Mouse (Mus musculus): Measurements from ENCODE around the gene Ccdc38. TPM values are rescaled to one million over a fixed set of nuclear protein-coding genes. Genes with fewer than 3 reads are reported as not detected.
"Not testable (repeated sequence)": the region's sequence is repeated elsewhere in the genome, so short reads cannot be mapped to it uniquely, and the experiment has no call there.

Gene Ccdc38
- polyA plus RNA-seq, 1 experiment from 2014 or later: 0.17 TPM

- Histone ChIP-seq H3K36me3 (ENCODE audit: control insufficient read depth, insufficient read depth, low read length) (no peaks in the 10 kb centered on the region), H3K9me3 (ENCODE audit: control insufficient read depth, low read length) (no peaks in the 10 kb centered on the region), H3K4me1 (ENCODE audit: control insufficient read depth, insufficient read depth, low read length) (peaks cover 3% of the 10 kb centered on the region; the same call in 1 of the 2 replicates), H3K9ac (ENCODE audit: low read depth, low read length) (no peak overlapping the region), H3K4me2 (ENCODE audit: low read depth, low read length) (no peak overlapping the region), H3K27ac (ENCODE audit: low read length) (no peak overlapping the region), H3K4me3 (ENCODE audit: low read length) (no peak overlapping the region), H3K27me3 (replicated peaks; ENCODE audit: control insufficient read depth, insufficient read depth, low read length) (no peaks in the 10 kb centered on the region)
- WGBS: 54% methylated on average over 6 of the region's 6 CpGs
- ATAC-seq: no peak
Measured at GRCm38 (mm10) chr10:93543176-93543575, 2.7 kb downstream of the Ccdc38 start.

- Histone ChIP-seq H3K4me1 (ENCODE audit: control insufficient read depth, insufficient read depth, low read length) (peaks cover 3% of the 10 kb centered on the region; the same call in 1 of the 2 replicates), H3K9ac (ENCODE audit: low read depth, low read length) (no peak overlapping the region), H3K9me3 (ENCODE audit: control insufficient read depth, low read length) (no peaks in the 10 kb centered on the region), H3K4me2 (ENCODE audit: low read depth, low read length) (no peak overlapping the region), H3K4me3 (ENCODE audit: low read length) (no peak overlapping the region), H3K27ac (ENCODE audit: low read length) (no peak overlapping the region), H3K27me3 (replicated peaks; ENCODE audit: control insufficient read depth, insufficient read depth, low read length) (no peaks in the 10 kb centered on the region), H3K36me3 (ENCODE audit: control insufficient read depth, insufficient read depth, low read length) (no peaks in the 10 kb centered on the region)
- WGBS: 66% methylated on average over 5 of the region's 5 CpGs
- no peak for ATAC-seq
Measured at GRCm38 (mm10) chr10:93544172-93544571, 3.7 kb downstream of the Ccdc38 start.

GRCm38 (mm10) chr10:93547741-93548270 is 7.4 kb downstream of the Ccdc38 start:
- no peak for ATAC-seq
- Histone ChIP-seq H3K27me3 (replicated peaks; ENCODE audit: control insufficient read depth, insufficient read depth, low read length) (no peaks in the 10 kb centered on the region), H3K36me3 (ENCODE audit: control insufficient read depth, insufficient read depth, low read length) (no peaks in the 10 kb centered on the region), H3K4me2 (ENCODE audit: low read depth, low read length) (no peak overlapping the region), H3K27ac (ENCODE audit: low read length) (no peak overlapping the region), H3K4me3 (ENCODE audit: low read length) (no peak overlapping the region), H3K9ac (ENCODE audit: low read depth, low read length) (no peak overlapping the region), H3K4me1 (ENCODE audit: control insufficient read depth, insufficient read depth, low read length) (no peaks in the 10 kb centered on the region), H3K9me3 (ENCODE audit: control insufficient read depth, low read length) (no peaks in the 10 kb centered on the region)
- 88% methylated on average over 4 of the region's 4 CpGs for WGBS

- Histone ChIP-seq H3K4me3 (ENCODE audit: low read length) (no peak overlapping the region), H3K9me3 (ENCODE audit: control insufficient read depth, low read length) (no peaks in the 10 kb centered on the region), H3K27me3 (replicated peaks; ENCODE audit: control insufficient read depth, insufficient read depth, low read length) (no peaks in the 10 kb centered on the region), H3K4me2 (ENCODE audit: low read depth, low read length) (no peak overlapping the region), H3K27ac (ENCODE audit: low read length) (no peak overlapping the region), H3K4me1 (ENCODE audit: control insufficient read depth, insufficient read depth, low read length) (no peaks in the 10 kb centered on the region), H3K36me3 (ENCODE audit: control insufficient read depth, insufficient read depth, low read length) (no peaks in the 10 kb centered on the region), H3K9ac (ENCODE audit: low read depth, low read length) (no peak overlapping the region)
- 13% methylated on average over 7 of the region's 7 CpGs for WGBS
- peak; percentile 73 for ATAC-seq
Measured at GRCm38 (mm10) chr10:93548991-93549390, 8.6 kb downstream of the Ccdc38 start.

DNA sequence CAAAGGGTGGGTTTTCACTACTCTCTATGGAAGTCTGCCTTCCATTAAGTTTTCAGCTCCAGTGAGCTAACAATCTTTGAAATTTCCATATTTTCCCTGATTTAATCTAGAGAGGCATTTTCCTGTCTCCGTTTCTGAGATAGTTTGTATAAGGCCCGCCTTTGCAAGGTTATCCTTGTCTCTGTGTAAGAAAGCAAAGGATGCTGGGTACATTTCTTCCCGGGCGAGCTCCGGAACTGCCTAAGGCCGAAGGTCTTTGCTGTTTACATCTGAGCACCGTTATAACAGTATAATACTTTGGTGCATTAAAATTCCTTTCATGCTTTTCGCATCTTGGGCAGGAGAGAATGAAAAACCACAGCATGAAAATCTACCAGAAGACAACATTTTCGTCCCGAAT is 9.4 kb downstream of the Ccdc38 start:
- H3K4me3 ChIP-seq (ENCODE audit: low read length): no peak overlapping the region
- H3K9ac ChIP-seq (ENCODE audit: low read depth, low read length): no peak overlapping the region
- no peak overlapping the region for H3K27ac ChIP-seq (ENCODE audit: low read length)
- no peak for ATAC-seq
- H3K4me2 ChIP-seq (ENCODE audit: low read depth, low read length): no peak overlapping the region
- H3K9me3 ChIP-seq (ENCODE audit: control insufficient read depth, low read length): no peaks in the 10 kb centered on the region
- H3K36me3 ChIP-seq (ENCODE audit: control insufficient read depth, insufficient read depth, low read length): no peaks in the 10 kb centered on the region
- no peaks in the 10 kb centered on the region for H3K27me3 ChIP-seq (replicated peaks; ENCODE audit: control insufficient read depth, insufficient read depth, low read length)
- WGBS: 55% methylated on average over 10 of the region's 10 CpGs
- H3K4me1 ChIP-seq (ENCODE audit: control insufficient read depth, insufficient read depth, low read length): no peaks in the 10 kb centered on the region

GRCm38 (mm10) chr10:93552596-93552995 is 12.2 kb downstream of the Ccdc38 start:
- H3K4me1 ChIP-seq (ENCODE audit: control insufficient read depth, insufficient read depth, low read length): no peaks in the 10 kb centered on the region
- no peak overlapping the region for H3K4me2 ChIP-seq (ENCODE audit: low read depth, low read length)
- ATAC-seq: no peak
- H3K27me3 ChIP-seq (replicated peaks; ENCODE audit: control insufficient read depth, insufficient read depth, low read length): no peaks in the 10 kb centered on the region
- H3K4me3 ChIP-seq (ENCODE audit: low read length): no peak overlapping the region
- WGBS: 79% methylated on average over 8 of the region's 8 CpGs
- H3K9ac ChIP-seq (ENCODE audit: low read depth, low read length): no peak overlapping the region
- H3K27ac ChIP-seq (ENCODE audit: low read length): no peak overlapping the region
- H3K9me3 ChIP-seq (ENCODE audit: control insufficient read depth, low read length): no peaks in the 10 kb centered on the region
- H3K36me3 ChIP-seq (ENCODE audit: control insufficient read depth, insufficient read depth, low read length): no peaks in the 10 kb centered on the region

DNA sequence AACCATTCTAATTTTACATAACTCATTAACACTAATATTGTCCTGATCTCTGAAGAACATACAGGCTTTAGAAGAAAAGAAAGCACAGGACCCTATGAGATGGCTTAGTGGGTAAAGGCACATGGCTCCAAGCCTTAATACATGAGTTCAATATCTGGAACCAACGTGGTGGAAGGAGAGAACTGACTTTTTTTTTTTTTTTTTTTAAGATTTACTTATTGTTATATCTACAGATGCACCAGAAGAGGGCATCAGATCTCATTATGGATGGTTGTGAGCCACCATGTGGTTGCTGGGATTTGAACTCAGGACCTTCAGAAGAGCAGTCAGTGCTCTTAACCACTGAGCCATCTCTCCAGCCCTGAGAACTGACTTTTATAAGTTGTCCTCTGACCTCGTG is 17.5 kb downstream of the Ccdc38 start:
- not testable (repeated sequence) for ATAC-seq; H3K9ac ChIP-seq (ENCODE audit: low read depth, low read length); H3K4me1 ChIP-seq (ENCODE audit: control insufficient read depth, insufficient read depth, low read length); H3K4me3 ChIP-seq (ENCODE audit: low read length); H3K27me3 ChIP-seq (replicated peaks; ENCODE audit: control insufficient read depth, insufficient read depth, low read length); H3K9me3 ChIP-seq (ENCODE audit: control insufficient read depth, low read length); H3K27ac ChIP-seq (ENCODE audit: low read length); H3K36me3 ChIP-seq (ENCODE audit: control insufficient read depth, insufficient read depth, low read length); H3K4me2 ChIP-seq (ENCODE audit: low read depth, low read length)
- 77% methylated on average over 2 of the region's 2 CpGs for WGBS

- no peaks in the 10 kb centered on the region for H3K4me1 ChIP-seq (ENCODE audit: control insufficient read depth, insufficient read depth, low read length)
Measured at GRCm38 (mm10) chr10:93559786-93560185, 19.4 kb downstream of the Ccdc38 start.

GRCm38 (mm10) chr10:93564518-93565090 is 24.2 kb downstream of the Ccdc38 start:
- no peaks in the 10 kb centered on the region for H3K4me1 ChIP-seq (ENCODE audit: control insufficient read depth, insufficient read depth, low read length)

More at GRCm38 (mm10) chr10:93559786-93560185, 19.4 kb downstream of the Ccdc38 start:
- Histone ChIP-seq H3K4me3 (ENCODE audit: low read length) (no peak overlapping the region), H3K27me3 (replicated peaks; ENCODE audit: control insufficient read depth, insufficient read depth, low read length) (no peaks in the 10 kb centered on the region), H3K9me3 (ENCODE audit: control insufficient read depth, low read length) (no peaks in the 10 kb centered on the region), H3K27ac (ENCODE audit: low read length) (no peak overlapping the region), H3K36me3 (ENCODE audit: control insufficient read depth, insufficient read depth, low read length) (no peaks in the 10 kb centered on the region), H3K9ac (ENCODE audit: low read depth, low read length) (no peak overlapping the region), H3K4me2 (ENCODE audit: low read depth, low read length) (no peak overlapping the region)
- 0 out of 2 replicates have a peak, but pooled peaks have one; percentile 11 for ATAC-seq
- 53% methylated on average over 9 of the region's 9 CpGs for WGBS

DNA sequence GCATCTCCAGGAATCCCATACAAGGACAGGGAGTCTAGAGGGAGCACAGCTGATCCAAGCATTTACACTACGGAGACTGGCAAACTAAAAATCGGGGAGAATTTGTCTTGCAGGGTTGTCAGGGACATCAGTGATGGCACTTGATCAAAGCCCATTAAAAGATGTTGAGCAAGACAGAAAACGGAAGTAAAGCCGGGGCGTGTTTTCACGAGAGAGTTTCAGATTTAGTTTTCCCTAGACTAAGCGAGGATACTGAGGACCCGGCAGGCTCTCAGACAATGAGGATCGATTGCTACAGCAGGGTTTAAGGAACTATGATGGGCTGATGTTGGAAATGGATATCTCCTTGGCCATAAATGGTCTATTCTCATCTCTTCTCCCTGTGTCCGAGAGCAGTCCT is 26.6 kb downstream of the Ccdc38 start:
- no peak overlapping the region for H3K9ac ChIP-seq (ENCODE audit: low read depth, low read length)
- H3K4me1 ChIP-seq (ENCODE audit: control insufficient read depth, insufficient read depth, low read length): no peaks in the 10 kb centered on the region
- no peaks in the 10 kb centered on the region for H3K36me3 ChIP-seq (ENCODE audit: control insufficient read depth, insufficient read depth, low read length)
- no peaks in the 10 kb centered on the region for H3K27me3 ChIP-seq (replicated peaks; ENCODE audit: control insufficient read depth, insufficient read depth, low read length)
- no peaks in the 10 kb centered on the region for H3K9me3 ChIP-seq (ENCODE audit: control insufficient read depth, low read length)
- 85% methylated on average over 10 of the region's 10 CpGs for WGBS
- no peak overlapping the region for H3K4me3 ChIP-seq (ENCODE audit: low read length)
- no peak overlapping the region for H3K4me2 ChIP-seq (ENCODE audit: low read depth, low read length)
- H3K27ac ChIP-seq (ENCODE audit: low read length): no peak overlapping the region
- no peak for ATAC-seq

More at GRCm38 (mm10) chr10:93564518-93565090, 24.2 kb downstream of the Ccdc38 start:
- ATAC-seq: no peak
- Histone ChIP-seq H3K9ac (ENCODE audit: low read depth, low read length) (no peak overlapping the region), H3K4me2 (ENCODE audit: low read depth, low read length) (no peak overlapping the region), H3K36me3 (ENCODE audit: control insufficient read depth, insufficient read depth, low read length) (no peaks in the 10 kb centered on the region), H3K27me3 (replicated peaks; ENCODE audit: control insufficient read depth, insufficient read depth, low read length) (no peaks in the 10 kb centered on the region), H3K9me3 (ENCODE audit: control insufficient read depth, low read length) (no peaks in the 10 kb centered on the region), H3K4me3 (ENCODE audit: low read length) (no peak overlapping the region), H3K27ac (ENCODE audit: low read length) (no peak overlapping the region)
- WGBS: 84% methylated on average over 14 of the region's 14 CpGs

All from intestine, embryonic 16.5 days (tissue).